Mouse (Mus musculus) bone marrow, adult 2 months (tissue): ENCODE data around the gene Pxn. TPM values are rescaled to one million over a fixed set of nuclear protein-coding genes. Genes with fewer than 3 reads are reported as not detected.
"Not testable (repeated sequence)": the region's sequence is repeated elsewhere in the genome, so short reads cannot be mapped to it uniquely, and the experiment has no call there.

Experiments used
- H3K27ac ChIP-seq: fragments of 200-500 bp; 2 replicates; pipeline ENCODE4 v1.5.1; 2012; ENCODE audit warnings: low read depth, mild to moderate bottlenecking, control low read depth, inconsistent platforms, low read length; ENCODE audit not compliant: control insufficient read depth, poor library complexity, insufficient read depth
- H3K4me1 ChIP-seq: fragments of 200-500 bp; 2 replicates; pipeline ENCODE4 v1.6.1; 2011; ENCODE audit warnings: low read length; ENCODE audit not compliant: control insufficient read depth, insufficient read depth
- H3K4me3 ChIP-seq: fragments of 200-500 bp; replicated peaks from 2 replicates; pipeline ENCODE3; 2011; ENCODE audit warnings: mild to moderate bottlenecking, low read depth, low read length, control low read depth; ENCODE audit not compliant: control insufficient read depth
- CTCF ChIP-seq: fragments of 200-500 bp; IDR thresholded peaks from 2 replicates; pipeline ENCODE4 v1.5.1; 2011; ENCODE audit warnings: low read length, control low read depth; ENCODE audit not compliant: control insufficient read depth, insufficient read depth
- POLR2A ChIP-seq: fragments of 200-500 bp; IDR thresholded peaks from 2 replicates; pipeline ENCODE4 v1.6.1; 2011; ENCODE audit warnings: low read depth, mild to moderate bottlenecking, control low read depth, low read length, borderline replicate concordance; ENCODE audit not compliant: control insufficient read depth
- WGBS: fragments of 180-500 bp; shearing (Covaris S2); methylation state at CpG from one replicate; pipeline ENCODE4 v1.1.7; 2018; 5-methylcytosine and 5-hydroxymethylcytosine counted together
- polyA plus RNA-seq: library from polyadenylated mRNA; stranded (reverse); fragments of >200 nt; gene quantifications from 2 replicates; pipeline ENCODE4 v1.2.4, GENCODE M21; 2011; ENCODE audit warnings: low replicate concordance; ENCODE audit not compliant: missing spikeins, insufficient read depth, insufficient read length

Pxn gene
- polyA plus RNA-seq, 1 experiment: 71.6 TPM

DNA sequence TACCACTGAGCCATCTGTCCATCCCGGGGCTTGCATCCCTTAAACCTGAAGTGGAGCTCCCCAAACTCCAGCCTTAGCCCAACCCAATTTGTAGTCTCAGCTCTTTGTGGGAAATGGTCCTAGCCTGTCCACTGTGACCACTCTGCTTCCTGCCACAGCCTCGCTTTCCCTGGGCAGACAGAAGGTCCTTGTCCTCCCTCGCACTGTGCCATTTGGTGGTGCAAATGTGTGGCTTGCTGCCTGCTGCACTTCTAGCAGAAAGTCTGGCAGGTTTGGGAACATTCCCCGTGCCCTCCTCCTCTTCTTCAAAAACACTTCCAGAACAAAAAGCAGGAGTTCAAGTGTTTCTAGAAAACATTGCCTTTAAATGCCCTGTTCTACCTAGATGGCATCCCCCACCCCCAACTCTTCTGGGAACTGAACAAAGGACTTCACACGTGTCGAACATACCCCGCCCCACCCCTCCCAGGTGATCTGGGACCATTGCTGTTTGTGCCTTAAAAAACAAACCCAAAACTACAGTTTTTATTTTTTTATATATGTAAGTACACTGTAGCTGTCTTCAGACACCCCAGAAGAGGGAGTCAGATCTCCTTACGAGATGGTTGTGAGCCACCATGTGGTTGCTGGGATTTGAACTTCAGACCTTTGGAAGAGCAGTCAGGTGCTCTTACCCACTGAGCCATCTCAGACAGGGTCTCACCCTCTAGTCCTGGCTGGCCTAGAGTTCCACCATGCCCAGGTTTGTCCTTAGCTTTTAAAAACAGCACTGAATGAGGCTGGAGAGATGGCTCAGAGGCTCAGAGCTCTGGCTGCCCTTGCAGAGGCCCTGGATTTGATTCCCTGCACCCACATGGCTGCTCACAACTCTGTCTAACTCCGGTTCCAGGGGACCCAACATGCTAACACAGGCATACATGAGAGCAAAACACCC is 7.9 kb upstream of the Pxn start:
- WGBS: 69% methylated on average over 9 of the region's 9 CpGs
- Histone ChIP-seq H3K4me3 (no peak overlapping the region), H3K27ac (no peak overlapping the region), H3K4me1 (no peaks in the 10 kb centered on the region; the same call in 1 of the 2 replicates)
- no peak for TF ChIP-seq POLR2A

DNA sequence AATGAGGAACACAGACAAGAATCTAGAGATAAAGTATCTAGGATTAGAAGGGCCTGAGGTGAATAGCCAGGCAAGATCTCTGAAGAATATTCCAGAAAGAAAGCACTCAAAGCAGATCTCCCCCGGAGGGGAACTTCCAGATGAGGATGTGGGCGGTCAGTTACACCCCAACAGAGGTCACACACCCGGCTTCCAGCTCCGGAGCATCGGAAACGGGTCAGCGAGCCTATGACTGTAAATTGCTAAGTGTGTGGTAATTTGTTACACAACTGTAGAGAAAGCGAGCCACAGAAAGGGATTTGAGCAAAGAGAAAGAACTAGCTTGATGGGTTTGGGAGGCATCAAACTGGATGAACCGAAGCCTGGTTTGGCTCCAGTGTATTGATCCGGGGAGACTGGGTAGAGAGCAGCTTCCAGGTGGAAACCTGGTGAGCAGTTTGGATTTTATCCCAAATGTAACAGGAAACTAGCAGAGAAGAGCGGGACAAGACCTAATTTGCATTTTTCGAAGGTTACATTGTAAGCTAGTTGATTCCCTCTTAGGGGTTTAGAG is 6.0 kb upstream of the Pxn start:
- TF ChIP-seq CTCF (no peak), POLR2A (no peak)
- 34% methylated on average over 12 of the region's 12 CpGs for WGBS
- H3K27ac ChIP-seq: peak overlapping the region; percentile 85

DNA sequence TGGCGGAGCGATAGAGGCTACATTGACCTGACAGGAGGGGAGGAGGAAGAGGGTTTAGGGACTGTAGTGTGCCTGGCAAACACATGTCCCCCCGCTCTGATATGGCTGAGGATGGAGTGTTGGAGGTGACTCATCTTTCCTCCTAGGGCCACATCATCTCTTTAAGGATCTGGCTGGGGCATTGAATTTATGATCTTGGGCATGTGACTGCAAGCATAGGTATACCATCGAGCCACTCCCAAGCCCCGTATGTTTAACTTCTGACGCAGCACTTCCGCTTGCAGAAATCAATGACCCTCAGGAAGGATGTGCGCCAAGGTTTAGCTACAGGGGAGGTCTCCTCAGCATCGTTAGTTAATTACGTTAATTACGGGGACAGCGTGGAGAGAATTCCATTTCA is 3.4 kb upstream of the Pxn start:
- 75% methylated on average over 12 of the region's 12 CpGs for WGBS
- H3K27ac ChIP-seq: no peak overlapping the region
- TF ChIP-seq POLR2A: no peak
- TF ChIP-seq CTCF: no peak
- H3K4me3 ChIP-seq: no peak overlapping the region
- H3K4me1 ChIP-seq: no peaks in the 10 kb centered on the region; the same call in 1 of the 2 replicates

More for the DNA sequence above, 6.0 kb upstream of the Pxn start:
- H3K4me1 ChIP-seq: no peaks in the 10 kb centered on the region; the same call in 1 of the 2 replicates
- H3K4me3 ChIP-seq: no peak overlapping the region

DNA sequence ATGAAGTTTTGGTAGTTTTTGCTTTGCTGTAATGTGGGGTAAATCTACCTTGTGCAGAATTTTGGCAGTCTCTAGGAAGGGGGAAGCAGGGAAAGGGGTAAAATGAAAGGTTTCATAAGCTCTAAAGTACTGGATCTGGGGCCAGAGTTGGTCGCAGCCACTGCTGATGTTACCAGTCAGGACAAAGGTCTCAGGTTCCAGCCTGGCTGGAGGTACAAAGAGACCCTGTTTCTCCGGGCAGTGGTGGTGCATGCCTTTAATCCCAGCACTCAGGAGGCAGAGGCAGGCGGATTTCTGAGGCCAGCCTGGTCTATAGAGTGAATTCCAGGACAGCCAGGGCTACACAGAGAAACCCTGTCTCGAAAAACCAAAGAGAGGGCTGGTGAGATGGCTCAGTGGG is 859 bp upstream of the Pxn start:
- 77% methylated on average over 4 of the region's 4 CpGs for WGBS
- H3K4me3 ChIP-seq, H3K4me1 ChIP-seq, H3K27ac ChIP-seq: not testable (repeated sequence)

DNA sequence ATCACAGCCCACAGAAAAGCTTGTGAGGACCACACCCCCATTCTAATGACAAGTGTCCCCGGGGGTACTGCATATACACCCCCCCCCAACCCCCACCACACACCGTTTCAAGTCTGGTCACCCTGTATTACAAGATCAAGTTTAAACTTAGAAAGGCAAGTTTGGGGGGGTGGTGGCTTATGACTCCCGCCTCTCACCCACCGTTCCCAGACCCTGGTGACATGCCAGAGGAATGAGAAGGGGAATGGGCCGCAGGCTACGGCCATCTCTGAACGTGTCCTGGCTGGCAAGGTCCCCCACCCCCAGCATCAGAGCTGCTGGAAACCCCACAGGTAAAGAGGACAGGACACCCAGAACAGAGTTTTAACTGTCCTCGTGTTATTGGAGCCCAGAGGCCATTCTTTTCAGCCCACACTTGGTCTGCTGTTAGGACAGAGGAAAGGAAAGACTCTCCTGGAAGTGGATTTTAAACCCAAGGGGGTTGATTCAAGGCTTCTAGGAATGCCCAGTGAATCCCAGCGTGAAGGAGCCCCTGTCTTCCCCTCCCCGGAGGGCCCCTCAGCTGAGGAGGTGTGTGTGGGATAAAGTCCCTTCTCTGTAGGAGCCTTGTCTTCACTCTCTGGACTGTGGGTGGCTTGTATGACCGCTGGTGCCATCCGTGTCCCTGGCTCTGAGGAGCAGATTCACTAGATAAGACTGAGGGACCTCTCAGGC is 948 bp downstream of the Pxn start:
- WGBS: 7% methylated on average over 12 of the region's 12 CpGs
- Histone ChIP-seq H3K27ac (no peak overlapping the region; the same call in 1 of the 2 replicates), H3K4me1 (no peaks in the 10 kb centered on the region; the same call in 1 of the 2 replicates), H3K4me3 (peak overlapping the region; percentile 95)
- no peak for TF ChIP-seq POLR2A
- no peak for TF ChIP-seq CTCF

DNA sequence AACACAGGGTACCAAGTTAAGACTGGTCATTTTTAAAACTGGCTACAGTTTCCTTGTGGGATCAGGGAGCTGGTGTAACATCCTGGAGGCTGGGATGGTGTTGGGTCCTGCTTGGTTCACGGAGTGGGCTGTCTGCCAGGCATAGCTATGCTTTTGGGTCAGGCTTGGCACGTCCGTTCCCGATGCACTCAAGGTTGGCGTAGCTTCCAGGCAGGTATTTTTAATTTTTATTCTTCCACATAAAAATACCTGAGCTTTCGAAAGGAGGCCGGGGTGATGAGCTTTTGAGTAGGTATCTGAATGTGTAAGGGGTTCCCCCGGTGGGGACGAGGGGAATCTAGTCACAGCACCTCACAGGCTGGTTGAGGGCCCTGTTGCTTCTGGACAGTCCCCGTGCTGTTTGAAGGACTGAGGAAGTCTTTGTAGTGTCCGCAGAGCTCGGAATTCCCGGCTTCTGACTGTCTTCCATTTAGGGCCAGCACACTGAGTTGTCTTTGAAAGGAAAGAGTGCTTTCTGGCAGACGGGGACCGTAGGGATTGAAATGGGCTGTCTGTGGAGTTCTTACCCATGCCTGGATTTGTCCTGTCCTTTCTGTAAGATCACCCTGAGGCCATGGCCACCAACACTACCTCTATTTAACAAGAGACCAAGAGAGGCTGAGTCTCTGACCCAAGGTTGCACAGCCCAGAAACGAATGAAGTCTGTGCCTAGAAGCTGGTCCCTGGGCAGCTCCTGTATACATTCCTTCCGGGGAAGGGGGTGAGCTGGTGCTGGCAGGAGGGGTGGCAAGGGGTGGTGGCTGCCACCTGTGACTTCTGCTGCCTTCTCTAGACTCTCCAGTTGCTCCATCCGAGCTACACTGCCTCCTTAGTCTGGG is 1.7 kb downstream of the Pxn start:
- 31% methylated on average over 18 of the region's 18 CpGs for WGBS
- no peak for TF ChIP-seq POLR2A
- TF ChIP-seq CTCF: no peak
- Histone ChIP-seq H3K4me3 (peak overlapping the region; percentile 95), H3K4me1 (no peaks in the 10 kb centered on the region; the same call in 1 of the 2 replicates), H3K27ac (0 out of 2 replicates have a peak overlapping the region, but pooled peaks have one; percentile 9)

DNA sequence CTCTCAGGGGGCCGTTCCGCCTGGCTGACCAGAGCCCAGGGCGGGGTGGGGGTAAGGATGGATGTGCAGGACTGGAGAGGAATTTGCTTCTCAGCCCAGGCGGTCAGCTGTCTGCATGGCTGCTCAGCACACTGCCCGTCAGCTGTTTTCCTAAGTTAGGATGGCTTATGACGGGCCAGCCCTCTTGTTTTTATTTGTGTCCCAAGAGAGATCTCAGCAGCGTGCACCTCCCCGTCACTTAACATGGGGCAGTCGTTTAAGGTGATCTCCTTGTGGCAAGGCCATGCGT is 2.3 kb downstream of the Pxn start:
- H3K27ac ChIP-seq: no peak overlapping the region
- peak overlapping the region; percentile 95 for H3K4me3 ChIP-seq
- peaks cover 2% of the 10 kb centered on the region; the same call in 1 of the 2 replicates for H3K4me1 ChIP-seq
- TF ChIP-seq CTCF (no peak), POLR2A (no peak)
- 33% methylated on average over 10 of the region's 10 CpGs for WGBS
